Mouse (Mus musculus): Measurements from ENCODE around the gene Prdm8.

The Prdm8 gene

DNA sequence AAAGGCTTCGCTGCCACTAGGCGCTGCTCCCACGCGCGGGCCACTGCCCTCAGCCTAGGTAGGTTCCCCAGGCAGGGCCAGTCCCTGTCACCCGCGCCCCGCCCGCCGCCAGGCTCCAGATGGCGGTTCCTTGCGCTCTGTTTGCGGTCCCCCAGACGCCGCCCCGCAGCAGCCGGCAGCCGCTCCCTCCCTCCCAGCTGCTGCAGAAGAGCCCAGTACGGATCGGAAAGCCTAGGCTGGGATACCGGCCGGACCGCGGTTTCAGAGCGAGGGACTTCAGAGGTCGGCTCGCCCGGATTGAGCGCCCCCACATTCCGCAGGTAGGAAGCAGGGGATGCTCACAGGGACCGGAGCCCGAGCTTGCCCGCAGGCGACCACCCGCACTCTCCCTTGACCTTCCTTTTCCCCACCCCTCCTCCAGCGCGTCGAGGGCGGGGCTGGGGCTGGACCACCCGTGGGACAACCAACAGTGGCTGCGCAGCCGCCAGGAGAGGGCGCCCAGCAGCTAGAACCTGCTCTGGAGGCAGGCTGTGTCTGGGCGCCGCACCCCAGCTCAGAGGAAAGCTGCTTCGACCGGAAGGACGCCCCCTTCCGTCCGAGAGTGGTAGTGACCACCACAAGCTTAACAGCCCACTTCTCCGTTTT is at the start of gene Prdm8:
TSS of gene Prdm8 (plus strand) at position 19 of the 645 bp plus-strand sequence.
- CTCF ChIA-PET: no interaction called here

DNA sequence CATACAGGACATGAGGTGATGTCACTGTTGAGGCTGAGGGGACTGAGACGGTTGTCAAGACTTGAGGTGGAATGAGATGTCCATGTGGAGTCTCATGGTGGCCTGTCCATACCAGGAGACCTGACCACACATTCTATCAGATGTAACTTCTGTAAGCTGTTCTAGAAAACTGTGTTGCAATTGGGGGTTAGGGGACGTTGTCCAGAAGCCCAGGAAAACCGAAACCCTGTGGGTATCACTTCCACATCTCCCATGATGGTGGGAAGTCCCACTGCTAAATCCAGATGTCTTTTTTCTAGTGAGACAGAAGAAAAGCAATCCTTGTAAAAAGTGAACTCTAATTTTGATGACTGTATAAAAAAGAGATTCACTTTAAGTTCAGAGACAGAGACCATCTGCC is 39.9 kb upstream of the Prdm8 start:
- CTCF ChIA-PET: no interaction called here

DNA sequence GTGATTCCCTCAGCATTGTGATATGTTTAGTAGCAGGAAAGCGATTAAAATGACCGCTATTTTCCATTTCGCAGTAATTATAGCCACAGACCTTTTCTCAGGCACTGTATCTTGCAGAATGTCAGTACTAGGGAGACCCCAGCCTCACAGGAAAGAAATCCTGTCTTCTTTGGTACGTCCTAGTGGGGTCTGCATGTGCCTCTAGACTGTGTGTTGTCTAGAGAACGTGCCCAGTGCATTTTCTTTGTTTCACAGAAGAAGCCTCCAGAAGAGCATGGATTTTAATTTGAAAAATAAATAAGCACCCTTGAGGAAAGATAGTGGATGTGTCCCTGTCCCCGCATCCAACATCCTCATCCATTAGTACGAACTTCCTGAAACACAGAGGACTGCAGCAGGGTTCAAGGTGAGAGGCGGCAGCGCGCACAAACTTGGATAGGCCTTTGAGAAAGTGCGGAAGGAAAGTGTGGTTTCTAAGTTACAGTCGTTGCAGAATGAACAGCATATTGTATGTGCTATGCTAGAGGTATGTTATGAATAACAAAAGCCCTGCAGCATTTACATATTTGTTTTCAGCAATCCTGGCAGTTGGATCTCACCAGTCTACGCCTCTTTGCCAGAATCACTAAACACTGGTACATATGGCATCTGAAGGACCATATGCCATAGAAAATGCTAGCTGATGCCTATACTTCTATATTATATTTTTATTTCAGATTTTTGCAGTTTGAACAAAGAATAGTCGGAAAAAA is 28.3 kb upstream of the Prdm8 start:
- CTCF ChIA-PET: no interaction called here

DNA sequence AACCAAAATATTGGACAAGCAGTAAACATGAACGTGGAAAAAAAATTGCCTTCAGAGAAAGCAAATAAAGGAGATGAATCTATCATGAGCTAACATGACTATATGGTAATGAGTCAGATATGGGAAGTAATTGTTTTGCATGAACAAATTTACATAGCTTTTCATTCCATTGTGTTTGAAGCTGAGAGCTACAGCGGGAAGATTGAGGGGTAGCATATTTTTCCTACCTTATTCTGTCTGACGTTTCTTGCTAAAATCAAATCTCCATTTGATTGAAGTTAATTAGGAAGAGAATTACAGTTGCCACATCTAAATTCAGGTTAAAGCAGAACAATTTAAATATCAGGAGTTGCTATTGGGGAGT is 27.7 kb upstream of the Prdm8 start:
- CTCF ChIA-PET: no interaction called here

DNA sequence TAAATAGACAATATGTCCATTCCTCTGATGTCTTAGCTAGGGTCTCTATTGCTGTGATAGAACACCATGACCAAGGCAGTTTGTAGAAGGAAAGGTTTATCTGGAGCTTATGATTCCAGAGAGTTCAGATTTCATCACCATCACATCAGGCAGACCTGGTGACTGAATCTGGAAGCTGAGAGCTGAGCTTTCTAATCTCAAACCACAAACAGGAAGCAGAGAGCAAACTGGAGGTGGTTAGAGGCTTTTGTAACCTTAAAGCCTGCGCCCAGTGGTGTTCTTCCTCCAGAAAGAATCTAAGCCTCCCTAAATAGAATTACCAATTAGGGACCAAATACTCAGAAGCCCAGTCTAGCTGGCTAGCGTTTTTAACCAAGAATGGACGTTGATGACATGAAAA is 20.1 kb upstream of the Prdm8 start:
- CTCF ChIA-PET: no interaction called here

- CTCF ChIA-PET: no interaction called here
These were observed 882 bp upstream of the Prdm8 start for GRCm38 (mm10) chr5:98166116-98166515.

GRCm38 (mm10) chr5:98168356-98169285 is 1.6 kb downstream of the Prdm8 start:
- CTCF ChIA-PET: interaction anchor here (0.9 kb wide), 1 partner anchor 13 kb away, joined by 3 read pairs; no protein-coding TSS in a partner anchor

- CTCF ChIA-PET: interaction anchor here (0.9 to 1.0 kb wide), 2 partner anchors 11 to 12 kb away, joined by 3 to 12 read pairs; no protein-coding TSS in a partner anchor
These were observed 2.7 kb downstream of the Prdm8 start for GRCm38 (mm10) chr5:98169376-98170351.

GRCm38 (mm10) chr5:98171651-98172230 is 4.7 kb downstream of the Prdm8 start:
- CTCF ChIA-PET: interaction anchor here (0.7 kb wide), 1 partner anchor 14 kb away, joined by 4 read pairs; no protein-coding TSS in a partner anchor

- CTCF ChIA-PET: interaction anchor here (0.6 kb wide), 1 partner anchor 710 kb away, joined by 3 read pairs; no protein-coding TSS in a partner anchor
These were observed 5.6 kb downstream of the Prdm8 start for GRCm38 (mm10) chr5:98172502-98173181.

DNA sequence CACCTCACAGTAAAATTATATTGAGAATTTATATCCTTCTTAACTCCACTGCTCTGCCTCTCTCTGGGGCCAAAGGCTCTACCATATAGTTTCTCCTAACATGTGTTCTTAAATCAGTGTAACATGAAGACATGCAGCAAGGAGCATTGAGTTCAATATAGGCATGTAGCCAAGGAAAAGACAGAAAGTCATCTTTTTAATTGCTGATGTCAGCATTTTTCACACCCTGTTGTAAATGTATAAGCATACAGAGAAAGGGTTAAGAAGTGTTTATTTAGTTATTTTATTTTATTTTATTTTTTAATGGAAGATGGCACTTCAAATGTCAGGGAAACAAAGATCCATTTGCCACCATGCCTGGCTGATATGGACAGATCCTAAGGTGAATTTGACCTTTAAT is 6.7 kb downstream of the Prdm8 start:
- CTCF ChIA-PET: no interaction called here

DNA sequence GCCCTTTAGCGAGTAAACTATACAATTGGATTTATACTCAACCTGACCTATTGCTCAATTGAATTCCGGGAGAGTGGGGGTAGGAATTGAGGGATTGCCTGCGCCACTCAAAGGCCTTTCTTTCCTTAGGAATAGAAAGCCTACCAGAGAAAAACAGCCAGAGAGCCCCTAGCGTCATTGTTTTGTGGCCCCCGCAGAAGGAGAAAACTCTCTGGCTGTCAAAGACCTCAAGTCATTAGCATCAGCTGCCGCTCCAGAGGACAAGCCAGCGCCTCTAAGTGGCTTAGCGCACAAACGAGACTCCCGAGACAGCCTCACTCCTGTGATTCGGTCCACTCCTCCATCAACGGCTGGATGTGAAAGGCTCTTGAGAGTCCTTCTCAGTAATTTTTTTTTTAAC is 12.6 kb downstream of the Prdm8 start:
- CTCF ChIA-PET: interaction anchor here (2.0 kb wide), 1 partner anchor 10 kb away, joined by 8 read pairs; no protein-coding TSS in a partner anchor

GRCm38 (mm10) chr5:98180461-98180887 is 13.5 kb downstream of the Prdm8 start:
- CTCF ChIA-PET: interaction anchor here (0.5 to 0.9 kb wide), 2 partner anchors 11 to 17 kb away, joined by 6 to 12 read pairs; no protein-coding TSS in a partner anchor

- CTCF ChIA-PET: interaction anchor here (0.5 to 0.9 kb wide), 3 partner anchors 11 to 17 kb away, joined by 3 to 12 read pairs (median 6); no protein-coding TSS in a partner anchor
These were observed 14.1 kb downstream of the Prdm8 start for GRCm38 (mm10) chr5:98180888-98181635.

DNA sequence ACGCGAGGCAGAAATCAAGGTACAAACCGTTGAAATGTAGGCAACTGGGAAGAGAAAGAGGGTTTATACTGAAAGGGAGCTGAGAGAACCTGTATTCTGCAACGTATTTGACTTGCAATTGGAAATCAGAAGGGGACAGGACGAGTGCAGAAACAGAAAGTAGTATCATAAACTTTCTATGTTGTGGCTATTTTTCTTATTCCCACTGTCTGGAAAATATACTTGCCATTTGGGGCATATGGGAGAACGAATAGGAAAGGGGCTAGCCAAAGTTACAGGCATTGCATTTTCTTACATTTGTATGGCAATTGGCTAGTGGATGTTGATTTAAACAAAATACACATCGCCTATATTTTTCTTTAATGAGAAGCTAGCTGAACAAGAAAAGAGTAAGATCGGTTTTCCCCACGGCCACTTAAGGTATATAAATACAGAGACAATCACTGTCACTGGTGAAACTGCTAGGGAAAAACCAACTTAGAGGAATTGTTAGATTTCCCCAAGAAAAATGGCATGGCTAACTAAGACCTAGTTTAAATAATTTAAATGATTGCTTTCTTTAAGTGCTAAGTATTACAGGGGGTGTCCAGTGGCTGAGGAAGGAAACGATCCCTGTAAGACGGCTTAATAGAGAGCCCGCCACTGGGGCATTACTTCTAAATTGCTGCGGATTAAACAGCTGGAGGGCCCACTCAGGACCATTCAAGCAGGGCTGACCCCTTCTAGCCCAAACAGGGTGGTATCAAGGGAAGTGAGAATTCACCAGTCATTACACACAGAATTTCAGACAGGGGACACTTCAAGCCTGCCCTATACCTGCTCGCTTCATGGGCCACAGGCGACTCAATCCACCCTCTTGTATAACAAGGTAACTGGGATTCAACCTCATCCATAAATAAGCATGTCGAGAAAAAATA is 14.9 kb downstream of the Prdm8 start:
- CTCF ChIA-PET: interaction anchor here (0.9 kb wide), 1 partner anchor 13 kb away, joined by 3 read pairs; no protein-coding TSS in a partner anchor

DNA sequence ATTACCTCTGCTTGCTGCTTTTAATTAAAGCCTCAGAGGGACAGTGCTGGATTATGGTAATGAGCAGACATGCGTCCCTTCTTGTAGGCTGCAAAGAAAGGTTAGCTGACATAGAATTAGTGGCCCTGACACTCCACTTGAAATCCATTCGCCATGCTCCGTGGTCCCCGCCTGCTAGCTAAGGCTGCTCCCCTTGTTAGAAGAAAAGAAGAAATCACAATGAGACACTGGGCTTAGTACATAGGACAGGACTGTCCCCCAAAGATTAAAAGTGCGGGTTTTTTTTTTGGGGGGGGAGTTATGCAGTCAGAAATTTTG is 15.6 kb downstream of the Prdm8 start:
- CTCF ChIA-PET: no interaction called here

GRCm38 (mm10) chr5:98183031-98183595 is 16.1 kb downstream of the Prdm8 start:
- CTCF ChIA-PET: no interaction called here
